Mouse (Mus musculus): Measurements from ENCODE around the gene Ppan. TPM values are rescaled to one million over a fixed set of nuclear protein-coding genes. Genes with fewer than 3 reads are reported as not detected.

Gene Ppan
- polyA plus RNA-seq, 1 experiment from 2014 or later, result 132 TPM

DNA sequence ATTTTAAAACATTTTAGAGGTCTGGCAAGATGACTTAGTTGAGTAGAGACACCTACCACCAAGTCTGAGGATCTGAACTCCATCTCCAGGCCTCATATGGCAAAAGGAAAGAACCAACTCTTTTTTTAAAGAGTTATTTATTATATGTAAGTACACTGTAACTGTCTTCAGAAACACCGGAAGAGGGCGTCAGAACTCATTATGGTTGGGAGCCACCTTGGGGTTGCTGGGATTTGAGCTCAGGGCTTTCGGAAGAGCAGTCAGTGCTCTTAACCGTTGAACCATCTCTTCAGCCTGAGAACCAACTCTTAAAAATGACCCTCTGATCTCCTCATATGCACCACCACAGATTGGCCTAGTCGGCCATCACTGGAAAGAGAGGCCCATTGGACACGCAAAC, 784 bp upstream of the Ppan start:
- peak overlapping the region; percentile 87 for H3K4me2 ChIP-seq
- H3K27me3 ChIP-seq (replicated peaks), result no peaks in the 10 kb centered on the region
- no peaks in the 10 kb centered on the region for H3K9me3 ChIP-seq (replicated peaks)
- 85% methylated on average over 6 of the region's 6 CpGs for WGBS (ENCODE audit: insufficient replicate concordance)
- H3K9ac ChIP-seq, result no peak overlapping the region
- no peak for ATAC-seq
- peaks cover 37% of the 10 kb centered on the region for H3K4me1 ChIP-seq
- H3K27ac ChIP-seq, result 0 out of 2 replicates have a peak overlapping the region, but pooled peaks have one; percentile 89
- H3K36me3 ChIP-seq, result peaks cover 31% of the 10 kb centered on the region
- H3K4me3 ChIP-seq, result peak overlapping the region; percentile 91; the same call in 1 of the 2 replicates

DNA sequence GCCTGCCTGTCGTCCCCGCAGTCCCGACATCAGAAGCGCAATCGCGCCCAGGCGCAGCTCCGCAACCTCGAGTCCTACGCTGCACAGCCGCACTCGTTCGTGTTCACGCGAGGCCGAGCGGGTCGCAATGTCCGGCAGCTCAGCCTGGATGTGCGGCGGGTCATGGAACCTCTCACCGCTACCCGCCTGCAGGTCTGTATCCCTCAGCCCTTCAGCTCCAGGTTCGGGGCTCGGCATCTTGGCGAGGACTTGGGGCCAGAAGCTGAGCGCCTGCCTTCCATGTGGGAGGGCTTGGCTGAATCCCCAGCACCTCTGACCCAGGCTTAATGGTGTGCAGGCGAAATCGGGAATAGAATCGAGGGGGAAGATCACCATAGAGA, 401 bp downstream of the Ppan start:
- under 1% methylated on average over 30 of the region's 30 CpGs for WGBS (ENCODE audit: insufficient replicate concordance)
- Histone ChIP-seq H3K27me3 (replicated peaks) (no peaks in the 10 kb centered on the region), H3K4me1 (peaks cover 38% of the 10 kb centered on the region), H3K27ac (peak overlapping the region; percentile 89), H3K4me2 (peak overlapping the region; percentile 87), H3K36me3 (peaks cover 42% of the 10 kb centered on the region), H3K9ac (peak overlapping the region; percentile 89), H3K4me3 (peak overlapping the region; percentile 91), H3K9me3 (replicated peaks) (no peaks in the 10 kb centered on the region)
- peak; percentile 2; the same call in 1 of the 2 replicates for ATAC-seq

DNA sequence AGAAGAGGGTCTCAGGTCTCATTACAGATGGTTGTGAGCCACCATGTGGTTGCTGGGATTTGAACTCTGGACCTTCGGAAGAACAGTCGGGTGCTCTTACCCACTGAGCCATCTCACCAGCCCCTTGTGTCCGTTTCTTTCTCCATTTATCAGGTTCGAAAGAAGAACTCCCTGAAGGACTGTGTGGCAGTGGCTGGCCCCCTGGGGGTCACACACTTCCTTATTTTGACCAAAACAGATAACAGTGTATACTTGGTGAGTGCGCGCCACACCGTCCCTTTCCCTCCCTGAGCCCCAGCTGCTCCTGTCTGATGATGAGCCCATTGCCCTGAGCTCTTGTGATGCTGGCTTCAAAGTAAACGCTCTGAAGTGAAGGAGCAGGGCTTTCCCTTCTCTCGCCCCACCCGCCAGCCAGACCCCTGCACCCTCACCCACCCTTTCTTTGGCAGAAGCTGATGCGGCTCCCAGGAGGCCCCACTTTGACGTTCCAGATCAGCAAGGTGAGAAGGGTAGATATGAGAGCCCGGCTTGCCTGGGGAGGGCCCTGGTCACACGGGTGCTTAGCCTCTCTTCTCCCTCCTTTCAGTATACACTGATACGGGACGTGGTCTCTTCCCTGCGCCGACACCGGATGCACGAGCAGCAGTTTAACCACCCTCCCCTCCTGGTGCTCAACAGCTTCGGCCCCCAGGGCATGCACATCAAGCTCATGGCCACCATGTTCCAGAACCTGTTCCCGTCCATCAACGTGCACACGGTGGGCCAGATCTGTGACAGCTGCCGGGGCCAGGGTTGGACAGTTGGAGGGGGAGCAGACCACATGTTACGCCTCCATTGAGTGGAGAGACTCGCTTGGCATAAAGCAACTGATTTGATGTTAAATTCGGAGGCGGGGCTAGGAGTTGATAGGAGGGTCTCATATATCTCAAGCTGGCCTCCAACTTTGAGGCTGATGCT, 1.5 kb downstream of the Ppan start:
- Histone ChIP-seq H3K4me3 (peak overlapping the region; percentile 91), H3K4me1 (peaks cover 47% of the 10 kb centered on the region), H3K27ac (peak overlapping the region; percentile 89), H3K27me3 (replicated peaks) (no peaks in the 10 kb centered on the region), H3K36me3 (peaks cover 53% of the 10 kb centered on the region), H3K9me3 (replicated peaks) (no peaks in the 10 kb centered on the region), H3K9ac (peak overlapping the region; percentile 89), H3K4me2 (peak overlapping the region; percentile 87)
- WGBS (ENCODE audit: insufficient replicate concordance), result 34% methylated on average over 29 of the region's 29 CpGs
- peak; percentile 78 for ATAC-seq

DNA sequence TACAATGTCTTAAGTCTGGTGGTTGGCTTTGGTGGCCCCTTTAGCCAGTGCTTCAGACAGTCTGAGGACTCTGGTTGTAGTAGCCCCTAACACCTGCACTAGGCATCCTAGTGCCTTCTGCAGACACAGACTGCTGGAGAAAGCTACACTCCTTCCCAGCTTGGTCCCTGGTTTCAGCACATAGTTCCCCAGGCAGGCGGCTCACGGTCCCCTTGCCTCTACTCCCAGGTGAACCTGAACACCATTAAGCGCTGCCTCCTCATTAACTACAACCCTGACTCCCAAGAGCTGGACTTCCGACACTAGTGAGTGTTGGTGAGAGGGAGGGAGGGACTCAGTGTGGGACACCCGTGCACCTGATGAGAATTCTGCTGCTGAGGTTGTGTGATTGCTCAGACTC, 2.4 kb downstream of the Ppan start:
- peak overlapping the region; percentile 91 for H3K4me3 ChIP-seq
- ATAC-seq, result no peak
- H3K4me2 ChIP-seq, result peak overlapping the region; percentile 87
- H3K9ac ChIP-seq, result peak overlapping the region; percentile 89
- no peaks in the 10 kb centered on the region for H3K9me3 ChIP-seq (replicated peaks)
- H3K27me3 ChIP-seq (replicated peaks), result no peaks in the 10 kb centered on the region
- WGBS (ENCODE audit: insufficient replicate concordance), result 86% methylated on average over 5 of the region's 5 CpGs
- peaks cover 63% of the 10 kb centered on the region for H3K36me3 ChIP-seq
- H3K4me1 ChIP-seq, result peaks cover 54% of the 10 kb centered on the region
- H3K27ac ChIP-seq, result peak overlapping the region; percentile 89

DNA sequence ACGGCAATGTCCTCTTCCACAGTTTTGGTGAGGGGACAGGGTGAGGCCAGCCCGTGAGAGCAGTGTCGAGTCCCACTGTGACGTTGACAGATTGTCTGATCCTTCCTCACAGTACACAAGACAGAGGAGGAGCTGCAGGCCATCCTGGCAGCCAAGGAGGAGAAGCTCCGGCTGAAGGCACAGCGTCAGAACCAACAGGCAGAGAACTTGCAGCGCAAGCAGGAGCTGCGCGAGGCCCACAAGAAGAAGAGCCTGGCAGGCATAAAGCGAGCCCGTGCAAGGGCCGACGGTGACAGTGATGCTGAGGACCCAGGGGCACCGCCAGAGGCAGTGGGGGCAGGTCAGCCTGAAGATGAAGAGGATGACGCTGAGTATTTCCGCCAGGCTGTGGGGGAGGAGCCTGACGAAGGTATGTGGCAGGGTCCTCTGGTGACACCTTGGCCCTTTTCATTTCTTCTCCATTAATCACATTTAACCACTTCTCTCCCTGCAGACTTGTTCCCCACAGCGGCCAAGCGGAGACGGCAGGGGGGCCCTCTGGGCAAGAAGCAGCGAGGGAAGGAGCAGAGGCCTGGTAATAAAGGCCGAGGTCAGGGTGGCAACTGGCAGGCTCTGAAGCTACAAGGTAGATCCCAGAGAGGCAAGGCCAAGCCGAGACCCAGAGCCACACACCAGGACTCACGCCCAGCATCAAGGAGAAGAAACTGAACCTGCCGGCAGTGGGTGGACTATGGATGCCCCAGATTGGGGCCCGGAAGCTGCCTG, 3.5 kb downstream of the Ppan start:
- no peaks in the 10 kb centered on the region for H3K9me3 ChIP-seq (replicated peaks)
- peaks cover 66% of the 10 kb centered on the region for H3K4me1 ChIP-seq
- H3K9ac ChIP-seq, result no peak overlapping the region
- H3K27ac ChIP-seq, result peak overlapping the region; percentile 89
- peaks cover 74% of the 10 kb centered on the region for H3K36me3 ChIP-seq
- H3K27me3 ChIP-seq (replicated peaks), result no peaks in the 10 kb centered on the region
- 72% methylated on average over 26 of the region's 26 CpGs for WGBS (ENCODE audit: insufficient replicate concordance)
- no peak overlapping the region for H3K4me3 ChIP-seq
- ATAC-seq, result no peak
- no peak overlapping the region; the same call in 1 of the 2 replicates for H3K4me2 ChIP-seq

DNA sequence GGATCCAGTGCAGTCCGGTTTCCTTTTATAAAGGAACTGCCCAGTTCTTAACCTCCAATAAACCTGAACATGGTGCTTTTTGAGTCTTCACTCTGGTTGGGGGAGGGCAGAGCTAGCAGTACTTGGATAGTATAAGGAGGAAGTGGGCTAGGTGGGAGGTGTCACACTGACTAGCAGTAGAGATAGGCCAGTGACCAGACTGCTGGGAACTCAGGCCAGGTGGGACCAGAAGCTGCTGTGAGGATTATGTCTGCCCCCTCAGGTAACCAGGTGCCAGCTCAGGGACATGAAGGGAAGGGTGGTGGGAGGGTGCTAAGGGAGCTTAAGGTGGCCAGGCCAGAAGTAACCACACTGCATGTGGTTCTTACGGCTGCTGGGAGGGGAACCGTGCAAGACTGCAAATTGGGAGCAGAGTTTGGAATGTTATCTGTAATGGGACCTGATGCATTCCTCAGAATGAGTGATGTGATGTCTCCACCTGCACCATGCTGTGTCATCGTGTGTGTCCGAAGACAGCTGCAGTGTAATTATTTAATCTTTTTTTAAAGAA, 4.2 kb downstream of the Ppan start:
- Histone ChIP-seq H3K9me3 (replicated peaks) (no peaks in the 10 kb centered on the region), H3K4me3 (no peak overlapping the region), H3K9ac (no peak overlapping the region), H3K4me1 (peaks cover 71% of the 10 kb centered on the region), H3K27ac (peak overlapping the region; percentile 89), H3K27me3 (replicated peaks) (no peaks in the 10 kb centered on the region), H3K4me2 (no peak overlapping the region), H3K36me3 (peaks cover 80% of the 10 kb centered on the region)
- no peak for ATAC-seq
- WGBS (ENCODE audit: insufficient replicate concordance), result 54% methylated on average over 5 of the region's 5 CpGs

DNA sequence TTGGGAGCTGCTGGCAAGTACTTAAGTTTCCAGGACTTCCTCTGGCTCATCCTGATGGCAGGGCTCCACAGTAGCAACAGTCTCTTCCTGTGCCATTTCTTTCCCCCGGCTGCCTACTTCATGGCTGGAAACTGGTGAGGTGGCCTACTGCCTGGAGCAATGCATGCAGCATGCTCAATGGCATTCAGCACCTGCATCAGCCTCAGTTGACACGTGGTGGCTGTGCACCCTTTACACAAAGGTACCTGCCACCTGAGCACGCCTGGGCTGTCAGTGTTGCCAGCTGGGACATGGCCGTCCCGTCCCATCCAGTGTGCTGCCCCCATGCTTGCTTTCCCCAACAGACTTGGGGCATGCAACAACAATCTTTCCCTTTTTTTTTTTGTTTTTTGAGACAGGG, 5.1 kb downstream of the Ppan start:
- H3K36me3 ChIP-seq, result peaks cover 84% of the 10 kb centered on the region
- ATAC-seq, result no peak
- no peaks in the 10 kb centered on the region for H3K27me3 ChIP-seq (replicated peaks)
- H3K4me3 ChIP-seq, result no peak overlapping the region
- H3K4me2 ChIP-seq, result no peak overlapping the region
- 50% methylated on average over 5 of the region's 5 CpGs for WGBS (ENCODE audit: insufficient replicate concordance)
- H3K9ac ChIP-seq, result no peak overlapping the region
- no peaks in the 10 kb centered on the region for H3K9me3 ChIP-seq (replicated peaks)
- peak overlapping the region; percentile 59; the same call in 1 of the 2 replicates for H3K27ac ChIP-seq
- H3K4me1 ChIP-seq, result peaks cover 76% of the 10 kb centered on the region

DNA sequence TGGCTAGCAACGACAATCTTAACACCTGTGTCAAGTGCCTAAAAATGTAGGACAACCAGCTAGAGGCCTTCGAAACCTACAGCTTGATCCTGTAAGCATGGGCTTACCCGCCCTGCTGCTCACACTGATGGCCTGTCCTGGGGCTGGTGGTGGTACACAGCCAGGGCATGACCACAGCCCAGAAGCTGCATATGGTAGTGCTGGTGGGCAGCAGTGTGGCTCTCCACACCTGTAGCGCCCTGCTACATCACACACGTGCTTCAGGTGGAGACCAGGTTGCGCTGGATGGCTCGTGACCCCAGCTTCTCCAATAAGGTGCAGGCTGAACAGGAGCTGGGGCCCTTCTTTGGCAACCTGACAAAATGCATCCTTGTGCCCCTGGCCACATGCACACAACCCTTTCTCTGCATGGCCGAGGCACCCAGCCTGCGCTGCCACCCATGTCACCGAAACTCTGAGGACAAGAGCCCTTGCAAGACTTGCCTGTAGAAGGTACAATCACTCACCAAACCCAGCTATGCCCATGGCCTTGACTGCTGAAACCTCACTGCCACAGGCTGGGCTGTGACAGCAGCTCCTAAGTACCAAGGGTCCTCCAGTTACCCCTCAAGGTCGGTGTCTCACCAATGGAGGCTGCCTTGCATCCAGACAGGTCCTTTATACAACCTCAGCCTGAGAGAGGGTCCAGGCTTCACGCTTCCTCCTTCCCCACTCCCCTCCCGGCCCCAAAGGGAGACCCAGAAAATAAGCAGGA, 5.8 kb downstream of the Ppan start:
- Histone ChIP-seq H3K9ac (no peak overlapping the region), H3K4me1 (peaks cover 74% of the 10 kb centered on the region), H3K4me2 (no peak overlapping the region), H3K9me3 (replicated peaks) (no peaks in the 10 kb centered on the region), H3K36me3 (peaks cover 84% of the 10 kb centered on the region), H3K27ac (peak overlapping the region; percentile 59), H3K27me3 (replicated peaks) (no peaks in the 10 kb centered on the region), H3K4me3 (no peak overlapping the region)
- no peak for ATAC-seq
- WGBS (ENCODE audit: insufficient replicate concordance), result 75% methylated on average over 13 of the region's 13 CpGs

DNA sequence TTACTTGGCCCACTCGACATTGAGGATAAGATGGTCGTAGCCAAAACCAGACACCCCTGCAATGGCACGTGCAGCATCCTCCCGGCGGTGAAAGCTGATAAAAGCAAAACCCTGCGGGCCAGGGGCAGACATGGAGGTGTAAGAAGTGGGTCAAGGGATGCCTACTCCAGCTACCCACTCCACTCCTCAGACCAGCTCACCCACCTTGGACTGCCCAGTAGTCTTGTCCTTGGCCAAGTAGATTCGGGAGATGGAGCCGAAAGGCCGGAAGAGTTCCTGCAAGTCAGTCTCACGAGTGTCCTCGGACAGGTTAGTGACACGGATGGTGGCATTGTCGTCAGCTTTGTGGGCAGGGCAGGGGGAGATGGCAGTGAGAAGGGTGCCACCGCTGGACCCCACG, 6.7 kb downstream of the Ppan start:
- H3K36me3 ChIP-seq, result peaks cover 80% of the 10 kb centered on the region
- no peak overlapping the region; the same call in 1 of the 2 replicates for H3K27ac ChIP-seq
- H3K27me3 ChIP-seq (replicated peaks), result no peaks in the 10 kb centered on the region
- H3K9me3 ChIP-seq (replicated peaks), result no peaks in the 10 kb centered on the region
- peaks cover 71% of the 10 kb centered on the region for H3K4me1 ChIP-seq
- WGBS (ENCODE audit: insufficient replicate concordance), result 78% methylated on average over 15 of the region's 15 CpGs
- H3K9ac ChIP-seq, result no peak overlapping the region
- no peak overlapping the region for H3K4me2 ChIP-seq
- no peak for ATAC-seq
- H3K4me3 ChIP-seq, result no peak overlapping the region

DNA sequence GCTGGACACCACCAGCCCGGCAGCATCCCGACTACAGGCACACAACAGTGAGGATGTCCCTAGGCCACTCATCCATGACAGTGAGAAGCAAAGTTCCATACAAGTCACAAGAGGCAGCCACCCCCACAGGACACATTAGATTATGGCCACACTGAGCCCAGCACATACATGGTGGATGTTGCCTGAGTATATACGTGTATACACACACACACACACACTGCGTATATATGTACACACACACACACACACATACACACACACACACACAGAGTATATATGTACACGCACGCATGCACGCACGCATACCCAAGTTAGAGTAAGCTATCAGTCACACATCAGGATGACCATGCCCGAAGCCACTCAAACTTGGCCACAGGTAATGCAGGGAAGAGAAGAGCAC, 7.4 kb downstream of the Ppan start:
- 0 out of 2 replicates have a peak overlapping the region, but pooled peaks have one; percentile 22 for H3K9ac ChIP-seq
- H3K36me3 ChIP-seq, result peaks cover 72% of the 10 kb centered on the region
- ATAC-seq, result no peak
- H3K4me1 ChIP-seq, result peaks cover 64% of the 10 kb centered on the region
- 88% methylated on average over 9 of the region's 9 CpGs for WGBS (ENCODE audit: insufficient replicate concordance)
- no peak overlapping the region for H3K4me3 ChIP-seq
- H3K27me3 ChIP-seq (replicated peaks), result no peaks in the 10 kb centered on the region
- no peaks in the 10 kb centered on the region for H3K9me3 ChIP-seq (replicated peaks)
- H3K27ac ChIP-seq, result no peak overlapping the region
- H3K4me2 ChIP-seq, result peak overlapping the region; percentile 3; the same call in 1 of the 2 replicates
